Mouse (Mus musculus) embryonic facial prominence, embryonic 13.5 days (tissue): Measurements from ENCODE around the gene Prr7. TPM values are rescaled to one million over a fixed set of nuclear protein-coding genes. Genes with fewer than 3 reads are reported as not detected.

Experiments
- ATAC-seq: fragments of 200-750 bp; cut with Nextera tagmentation; 2 replicates; pipeline ENCODE4 v1.8.0; 2017; ENCODE audit warnings: low read depth; ENCODE audit not compliant: insufficient number of reproducible peaks, insufficient read depth, low FRiP score, low TSS enrichment
- H3K27ac ChIP-seq: fragments of 300-500 bp; sonication (generic); 2 replicates; pipeline ENCODE4 v1.5.1; 2015; ENCODE audit warnings: moderate library complexity, mild to moderate bottlenecking, inconsistent platforms
- H3K27me3 ChIP-seq: fragments of 300-500 bp; sonication (generic); 2 replicates; pipeline ENCODE4 v1.6.1; 2015; ENCODE audit warnings: mild to moderate bottlenecking, inconsistent platforms
- H3K36me3 ChIP-seq: fragments of 300-500 bp; sonication (generic); 2 replicates; pipeline ENCODE4 v1.6.1; 2015; ENCODE audit warnings: mild to moderate bottlenecking, inconsistent platforms
- H3K4me1 ChIP-seq: fragments of 300-500 bp; sonication (generic); 2 replicates; pipeline ENCODE4 v1.6.1; 2015; ENCODE audit warnings: inconsistent platforms
- H3K4me2 ChIP-seq: fragments of 300-500 bp; sonication (generic); 2 replicates; pipeline ENCODE4 v1.6.1; 2015; ENCODE audit warnings: moderate library complexity, mild to moderate bottlenecking, inconsistent platforms
- H3K4me3 ChIP-seq: fragments of 300-500 bp; sonication (generic); 2 replicates; pipeline ENCODE4 v1.5.1; 2015; ENCODE audit warnings: mild to moderate bottlenecking, inconsistent platforms
- H3K9ac ChIP-seq: fragments of 300-500 bp; sonication (generic); 2 replicates; pipeline ENCODE4 v1.6.1; 2015; ENCODE audit warnings: mild to moderate bottlenecking, inconsistent platforms
- H3K9me3 ChIP-seq: fragments of 300-500 bp; sonication (generic); 2 replicates; pipeline ENCODE4 v1.6.1; 2016; ENCODE audit warnings: inconsistent platforms
- WGBS: fragments of 180-500 bp; shearing (Covaris S2); methylation state at CpG from one replicate; pipeline ENCODE4 v1.1.7; 2015; ENCODE audit warnings: mixed read lengths; 5-methylcytosine and 5-hydroxymethylcytosine counted together
- polyA plus RNA-seq: library from polyadenylated mRNA; unstranded; fragments of >200 nt; fragmentation: Nextera tagmentation; extraction: Ambion mirVana; gene quantifications from 2 replicates; pipeline ENCODE4 v1.2.1, GENCODE M21; 2015

The Prr7 gene
- polyA plus RNA-seq, 1 experiment from 2014 or later = 1.2 TPM

GRCm38 (mm10) chr13:55479929-55480328, 15.9 kb downstream of the Prr7 start:
- H3K27ac ChIP-seq = no peak overlapping the region
- H3K9ac ChIP-seq = no peak overlapping the region
- H3K4me2 ChIP-seq = no peak overlapping the region
- H3K9me3 ChIP-seq = no peaks in the 10 kb centered on the region
- ATAC-seq = no peak
- peaks cover 22% of the 10 kb centered on the region for H3K4me1 ChIP-seq
- peaks cover 85% of the 10 kb centered on the region for H3K36me3 ChIP-seq
- no peak overlapping the region for H3K4me3 ChIP-seq
- no peaks in the 10 kb centered on the region for H3K27me3 ChIP-seq

- no peaks in the 10 kb centered on the region for H3K9me3 ChIP-seq
- 84% methylated on average over 7 of the region's 7 CpGs for WGBS
- no peak overlapping the region for H3K4me3 ChIP-seq
- peaks cover 58% of the 10 kb centered on the region for H3K36me3 ChIP-seq
- H3K4me2 ChIP-seq = no peak overlapping the region
- no peaks in the 10 kb centered on the region for H3K27me3 ChIP-seq
- 0 out of 2 replicates have a peak overlapping the region, but pooled peaks have one; percentile 3 for H3K9ac ChIP-seq
- 0 out of 2 replicates have a peak overlapping the region, but pooled peaks have one; percentile 23 for H3K27ac ChIP-seq
- ATAC-seq = no peak
- peaks cover 36% of the 10 kb centered on the region for H3K4me1 ChIP-seq
Observed at GRCm38 (mm10) chr13:55482542-55482941, 18.5 kb downstream of the Prr7 start.

- peaks cover 53% of the 10 kb centered on the region for H3K36me3 ChIP-seq
- 27% methylated on average over 9 of the region's 9 CpGs for WGBS
- peak overlapping the region; percentile 7; the same call in 1 of the 2 replicates for H3K27ac ChIP-seq
- no peaks in the 10 kb centered on the region for H3K9me3 ChIP-seq
- H3K4me2 ChIP-seq = 0 out of 2 replicates have a peak overlapping the region, but pooled peaks have one; percentile 94
- H3K4me1 ChIP-seq = peaks cover 37% of the 10 kb centered on the region
- ATAC-seq = no peak
- peak overlapping the region; percentile 51; the same call in 1 of the 2 replicates for H3K9ac ChIP-seq
- no peaks in the 10 kb centered on the region for H3K27me3 ChIP-seq
- no peak overlapping the region for H3K4me3 ChIP-seq
Observed at GRCm38 (mm10) chr13:55483071-55483470, 19.0 kb downstream of the Prr7 start.

GRCm38 (mm10) chr13:55483593-55483992, 19.5 kb downstream of the Prr7 start:
- Histone ChIP-seq H3K9ac (peak overlapping the region; percentile 51), H3K4me1 (peaks cover 42% of the 10 kb centered on the region), H3K27ac (no peak overlapping the region), H3K4me2 (peak overlapping the region; percentile 94), H3K9me3 (no peaks in the 10 kb centered on the region), H3K4me3 (no peak overlapping the region), H3K27me3 (no peaks in the 10 kb centered on the region), H3K36me3 (peaks cover 50% of the 10 kb centered on the region)
- ATAC-seq = no peak
- WGBS = 42% methylated on average over 15 of the region's 15 CpGs

GRCm38 (mm10) chr13:55484520-55485088, 20.5 kb downstream of the Prr7 start:
- Histone ChIP-seq H3K4me1 (peaks cover 42% of the 10 kb centered on the region), H3K9me3 (no peaks in the 10 kb centered on the region), H3K27me3 (no peaks in the 10 kb centered on the region), H3K9ac (peak overlapping the region; percentile 100), H3K36me3 (peaks cover 40% of the 10 kb centered on the region), H3K4me2 (peak overlapping the region; percentile 94), H3K4me3 (peak overlapping the region; percentile 100), H3K27ac (no peak overlapping the region)
- 23% methylated on average over 7 of the region's 7 CpGs for WGBS
- ATAC-seq = no peak

- peak overlapping the region; percentile 92; the same call in 1 of the 2 replicates for H3K27ac ChIP-seq
- H3K36me3 ChIP-seq = peaks cover 23% of the 10 kb centered on the region
- ATAC-seq = no peak
- H3K4me3 ChIP-seq = peak overlapping the region; percentile 100
- peaks cover 42% of the 10 kb centered on the region for H3K4me1 ChIP-seq
- H3K4me2 ChIP-seq = peak overlapping the region; percentile 94
- peak overlapping the region; percentile 100 for H3K9ac ChIP-seq
- no peaks in the 10 kb centered on the region for H3K27me3 ChIP-seq
- H3K9me3 ChIP-seq = no peaks in the 10 kb centered on the region
- 39% methylated on average over 14 of the region's 14 CpGs for WGBS
Observed at GRCm38 (mm10) chr13:55486029-55486794, 22.1 kb downstream of the Prr7 start.

GRCm38 (mm10) chr13:55486916-55487577, 23.0 kb downstream of the Prr7 start:
- peak overlapping the region; percentile 94 for H3K4me2 ChIP-seq
- no peaks in the 10 kb centered on the region for H3K27me3 ChIP-seq
- ATAC-seq = peak; percentile 30; the same call in 1 of the 2 replicates
- peak overlapping the region; percentile 92 for H3K27ac ChIP-seq
- peaks cover 15% of the 10 kb centered on the region for H3K36me3 ChIP-seq
- peak overlapping the region; percentile 100 for H3K9ac ChIP-seq
- H3K4me1 ChIP-seq = peaks cover 42% of the 10 kb centered on the region
- H3K4me3 ChIP-seq = peak overlapping the region; percentile 100
- no peaks in the 10 kb centered on the region for H3K9me3 ChIP-seq
- under 1% methylated on average over 29 of the region's 29 CpGs for WGBS

GRCm38 (mm10) chr13:55487578-55488498, 23.8 kb downstream of the Prr7 start, which contains the start of gene Dbn1:
TSS of gene Dbn1 (minus strand) at chr13:55488111.
- no peaks in the 10 kb centered on the region for H3K27me3 ChIP-seq
- ATAC-seq = peak; percentile 69
- no peaks in the 10 kb centered on the region for H3K9me3 ChIP-seq
- peak within 1 kb of the TSS; percentile 94 for H3K4me2 ChIP-seq
- 1% methylated on average over 73 of the region's 83 CpGs for WGBS
- peaks cover 42% of the 10 kb centered on the region for H3K4me1 ChIP-seq
- H3K4me3 ChIP-seq = peak within 1 kb of the TSS; percentile 100
- peak within 1 kb of the TSS; percentile 92 for H3K27ac ChIP-seq
- peaks cover 7% of the 10 kb centered on the region for H3K36me3 ChIP-seq
- peak within 1 kb of the TSS; percentile 100 for H3K9ac ChIP-seq

GRCm38 (mm10) chr13:55494257-55494656, 30.2 kb downstream of the Prr7 start:
- H3K36me3 ChIP-seq = peaks cover 21% of the 10 kb centered on the region
- no peak overlapping the region for H3K4me2 ChIP-seq
- peaks cover 22% of the 10 kb centered on the region for H3K4me1 ChIP-seq
- no peaks in the 10 kb centered on the region for H3K27me3 ChIP-seq
- H3K4me3 ChIP-seq = no peak overlapping the region
- no peak for ATAC-seq
- H3K9me3 ChIP-seq = no peaks in the 10 kb centered on the region
- H3K27ac ChIP-seq = no peak overlapping the region
- 0 out of 2 replicates have a peak overlapping the region, but pooled peaks have one; percentile 27 for H3K9ac ChIP-seq
- WGBS = 18% methylated on average over 2 of the region's 2 CpGs

- H3K27me3 ChIP-seq = no peaks in the 10 kb centered on the region
- H3K27ac ChIP-seq = no peak overlapping the region
- H3K9ac ChIP-seq = no peak overlapping the region
- ATAC-seq = no peak
- H3K9me3 ChIP-seq = no peaks in the 10 kb centered on the region
- no peak overlapping the region for H3K4me2 ChIP-seq
- peaks cover 22% of the 10 kb centered on the region for H3K4me1 ChIP-seq
- H3K4me3 ChIP-seq = no peak overlapping the region
- WGBS = 25% methylated on average over 18 of the region's 18 CpGs
- peaks cover 27% of the 10 kb centered on the region for H3K36me3 ChIP-seq
Observed at GRCm38 (mm10) chr13:55494883-55495621, 31.0 kb downstream of the Prr7 start.
